Mouse (Mus musculus): ENCODE measurements around the gene Fkbp11. TPM values are rescaled to one million over a fixed set of nuclear protein-coding genes. Genes with fewer than 3 reads are reported as not detected.

Fkbp11 gene
- polyA plus RNA-seq, 1 experiment from 2014 or later: 17.1 TPM

GRCm38 (mm10) chr15:98707766-98708372, 20.1 kb downstream of the Fkbp11 start, which contains the start of gene Ccdc65:
Ccdc65 (plus strand) TSS chr15:98708207.
- H3K27me3 ChIP-seq (ENCODE audit: poor library complexity, severe bottlenecking): peaks cover 55% of the 10 kb centered on the region

DNA sequence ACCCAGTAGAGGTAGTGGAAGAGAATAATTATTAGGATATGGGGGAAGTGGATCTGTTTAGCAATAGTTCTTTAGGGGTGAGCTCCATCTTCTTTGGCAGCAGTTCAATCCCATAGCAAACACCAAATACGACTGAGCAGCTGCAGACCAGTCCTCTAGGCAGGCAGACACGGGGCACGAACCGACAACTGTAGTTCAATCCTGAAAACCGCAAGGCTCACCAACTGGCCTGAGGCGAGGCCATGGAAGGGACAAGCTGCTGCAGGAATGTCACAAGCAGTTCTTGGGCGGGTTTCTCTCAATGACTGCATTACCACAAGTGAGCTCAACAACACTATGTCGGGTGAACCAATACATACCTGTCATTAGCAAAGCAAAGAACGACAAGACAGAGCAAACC, 23.7 kb downstream of the Fkbp11 start:
- Histone ChIP-seq H3K36me3 (replicated peaks) (no peaks in the 10 kb centered on the region), H3K9me3 (no peaks in the 10 kb centered on the region), H3K27ac (no peak overlapping the region), H3K27me3 (ENCODE audit: poor library complexity, severe bottlenecking) (peaks cover 77% of the 10 kb centered on the region), H3K4me1 (peaks cover 12% of the 10 kb centered on the region), H3K4me3 (no peak overlapping the region)
- no peak for DNase-seq (ENCODE audit: extremely low spot score, low spot score)
- WGBS: 75% methylated on average over 9 of the region's 9 CpGs

More at GRCm38 (mm10) chr15:98707766-98708372, 20.1 kb downstream of the Fkbp11 start, which contains the start of gene Ccdc65:
- no peaks in the 10 kb centered on the region for H3K9me3 ChIP-seq
- H3K36me3 ChIP-seq (replicated peaks): no peaks in the 10 kb centered on the region
- DNase-seq (ENCODE audit: extremely low spot score, low spot score): peak; percentile 65
- H3K27ac ChIP-seq: 0 out of 2 replicates have a peak within 1 kb of the TSS, but pooled peaks have one; percentile 30
- H3K4me3 ChIP-seq: peak within 1 kb of the TSS; percentile 48
- peaks cover 6% of the 10 kb centered on the region for H3K4me1 ChIP-seq
- WGBS: 20% methylated on average over 16 of the region's 16 CpGs

GRCm38 (mm10) chr15:98699190-98700105, 28.6 kb downstream of the Fkbp11 start:
- Histone ChIP-seq H3K36me3 (replicated peaks) (no peaks in the 10 kb centered on the region), H3K4me1 (peaks cover 9% of the 10 kb centered on the region), H3K27me3 (ENCODE audit: poor library complexity, severe bottlenecking) (peaks cover 57% of the 10 kb centered on the region), H3K4me3 (peak overlapping the region; percentile 50), H3K27ac (peak overlapping the region; percentile 58), H3K9me3 (no peaks in the 10 kb centered on the region)
- DNase-seq (ENCODE audit: extremely low spot score, low spot score): peak; percentile 87
- 6% methylated on average over 40 of the region's 40 CpGs for WGBS

GRCm38 (mm10) chr15:98696216-98696615, 31.8 kb downstream of the Fkbp11 start:
- H3K9me3 ChIP-seq: no peaks in the 10 kb centered on the region
- H3K27ac ChIP-seq: no peak overlapping the region
- no peak for DNase-seq (ENCODE audit: extremely low spot score, low spot score)
- peaks cover 25% of the 10 kb centered on the region for H3K27me3 ChIP-seq (ENCODE audit: poor library complexity, severe bottlenecking)
- peaks cover 26% of the 10 kb centered on the region for H3K4me1 ChIP-seq
- no peak overlapping the region for H3K4me3 ChIP-seq
- WGBS: 59% methylated on average over 8 of the region's 8 CpGs
- H3K36me3 ChIP-seq (replicated peaks): no peaks in the 10 kb centered on the region

- Histone ChIP-seq H3K9me3 (no peaks in the 10 kb centered on the region), H3K36me3 (replicated peaks) (no peaks in the 10 kb centered on the region), H3K4me3 (no peak overlapping the region), H3K27me3 (ENCODE audit: poor library complexity, severe bottlenecking) (peaks cover 20% of the 10 kb centered on the region), H3K4me1 (peaks cover 31% of the 10 kb centered on the region), H3K27ac (no peak overlapping the region)
- 73% methylated on average over 9 of the region's 9 CpGs for WGBS
- no peak for DNase-seq (ENCODE audit: extremely low spot score, low spot score)
Observed at GRCm38 (mm10) chr15:98695726-98696125, 32.3 kb downstream of the Fkbp11 start.

DNA sequence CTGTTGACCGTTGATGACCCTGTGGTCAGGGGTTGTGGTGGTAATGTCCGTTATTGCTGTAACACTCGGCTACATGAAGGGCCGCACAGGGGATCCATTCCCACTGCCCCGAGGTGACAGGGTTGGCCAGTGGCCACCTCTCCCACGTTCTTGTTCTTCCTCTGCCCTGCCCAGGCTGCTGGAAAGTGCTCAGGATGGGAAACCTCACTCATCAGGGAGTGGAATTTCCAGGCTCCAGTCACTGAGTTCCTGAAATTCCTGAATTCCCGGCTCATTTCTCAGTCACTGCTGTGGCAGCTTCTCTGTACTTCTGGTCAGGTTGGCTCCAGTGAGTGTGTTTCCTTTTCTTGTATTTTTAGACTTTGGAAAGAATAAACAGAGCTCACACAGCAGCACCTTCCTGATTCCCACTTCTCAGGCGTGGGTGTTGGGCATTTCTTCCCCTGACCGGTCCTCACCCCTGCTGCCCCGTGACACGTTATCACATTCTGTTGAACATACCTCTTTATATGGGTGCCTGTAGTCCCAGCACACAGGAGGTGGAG, 35.8 kb downstream of the Fkbp11 start:
- H3K36me3 ChIP-seq (replicated peaks): no peaks in the 10 kb centered on the region
- H3K4me3 ChIP-seq: 0 out of 2 replicates have a peak overlapping the region, but pooled peaks have one; percentile 10
- H3K4me1 ChIP-seq: peaks cover 47% of the 10 kb centered on the region
- peak overlapping the region; percentile 80 for H3K27ac ChIP-seq
- H3K9me3 ChIP-seq: no peaks in the 10 kb centered on the region
- DNase-seq (ENCODE audit: extremely low spot score, low spot score): no peak
- WGBS: 58% methylated on average over 11 of the region's 11 CpGs
- H3K27me3 ChIP-seq (ENCODE audit: poor library complexity, severe bottlenecking): no peaks in the 10 kb centered on the region

- peaks cover 47% of the 10 kb centered on the region for H3K4me1 ChIP-seq
- no peaks in the 10 kb centered on the region for H3K27me3 ChIP-seq (ENCODE audit: poor library complexity, severe bottlenecking)
- peak overlapping the region; percentile 32; the same call in 1 of the 2 replicates for H3K4me3 ChIP-seq
- no peaks in the 10 kb centered on the region for H3K9me3 ChIP-seq
- WGBS: 11% methylated on average over 7 of the region's 7 CpGs
- H3K36me3 ChIP-seq (replicated peaks): no peaks in the 10 kb centered on the region
- H3K27ac ChIP-seq: peak overlapping the region; percentile 80
- peak; percentile 57 for DNase-seq (ENCODE audit: extremely low spot score, low spot score)
Observed at GRCm38 (mm10) chr15:98691486-98692147, 36.4 kb downstream of the Fkbp11 start.

GRCm38 (mm10) chr15:98689682-98690081, 38.3 kb downstream of the Fkbp11 start:
- Histone ChIP-seq H3K4me3 (no peak overlapping the region), H3K4me1 (peaks cover 47% of the 10 kb centered on the region), H3K9me3 (no peaks in the 10 kb centered on the region), H3K27me3 (ENCODE audit: poor library complexity, severe bottlenecking) (no peaks in the 10 kb centered on the region), H3K27ac (0 out of 2 replicates have a peak overlapping the region, but pooled peaks have one; percentile 48), H3K36me3 (replicated peaks) (no peaks in the 10 kb centered on the region)
- WGBS: 84% methylated on average over 2 of the region's 2 CpGs
- no peak for DNase-seq (ENCODE audit: extremely low spot score, low spot score)

- H3K27ac ChIP-seq: no peak overlapping the region
- no peak for DNase-seq (ENCODE audit: extremely low spot score, low spot score)
- H3K4me1 ChIP-seq: peaks cover 28% of the 10 kb centered on the region
- 68% methylated on average over 3 of the region's 3 CpGs for WGBS
- no peaks in the 10 kb centered on the region for H3K9me3 ChIP-seq
- no peaks in the 10 kb centered on the region for H3K36me3 ChIP-seq (replicated peaks)
- H3K27me3 ChIP-seq (ENCODE audit: poor library complexity, severe bottlenecking): peaks cover 13% of the 10 kb centered on the region; the same call in 1 of the 2 replicates
- no peak overlapping the region for H3K4me3 ChIP-seq
Observed at GRCm38 (mm10) chr15:98685926-98686325, 42.1 kb downstream of the Fkbp11 start.

DNA sequence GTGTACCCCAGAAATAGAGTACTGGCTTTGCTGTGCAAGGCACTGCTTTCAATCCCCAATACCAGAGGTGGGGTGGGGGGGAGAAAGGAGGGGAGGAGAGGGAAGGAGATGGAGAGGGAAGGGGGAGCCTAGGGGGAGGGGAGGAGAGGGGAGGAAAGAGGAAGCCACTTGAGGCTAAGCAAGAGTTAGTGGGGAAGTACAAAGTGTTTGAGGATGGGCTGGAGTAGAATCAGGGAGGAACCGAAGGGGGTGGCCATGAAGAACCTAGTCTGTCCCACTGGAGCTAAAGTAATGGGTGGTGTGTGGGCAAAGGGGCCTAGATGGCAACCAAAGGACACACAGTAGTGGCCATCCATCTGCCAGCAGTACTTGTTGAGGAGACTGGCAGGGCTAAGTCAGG, 44.3 kb downstream of the Fkbp11 start:
- H3K27ac ChIP-seq: no peak overlapping the region
- no peak for DNase-seq (ENCODE audit: extremely low spot score, low spot score)
- H3K4me3 ChIP-seq: no peak overlapping the region
- peaks cover 28% of the 10 kb centered on the region for H3K27me3 ChIP-seq (ENCODE audit: poor library complexity, severe bottlenecking)
- no peaks in the 10 kb centered on the region for H3K9me3 ChIP-seq
- H3K4me1 ChIP-seq: peaks cover 7% of the 10 kb centered on the region
- WGBS: 95% methylated on average over 1 of the region's 1 CpGs
- no peaks in the 10 kb centered on the region for H3K36me3 ChIP-seq (replicated peaks)

DNA sequence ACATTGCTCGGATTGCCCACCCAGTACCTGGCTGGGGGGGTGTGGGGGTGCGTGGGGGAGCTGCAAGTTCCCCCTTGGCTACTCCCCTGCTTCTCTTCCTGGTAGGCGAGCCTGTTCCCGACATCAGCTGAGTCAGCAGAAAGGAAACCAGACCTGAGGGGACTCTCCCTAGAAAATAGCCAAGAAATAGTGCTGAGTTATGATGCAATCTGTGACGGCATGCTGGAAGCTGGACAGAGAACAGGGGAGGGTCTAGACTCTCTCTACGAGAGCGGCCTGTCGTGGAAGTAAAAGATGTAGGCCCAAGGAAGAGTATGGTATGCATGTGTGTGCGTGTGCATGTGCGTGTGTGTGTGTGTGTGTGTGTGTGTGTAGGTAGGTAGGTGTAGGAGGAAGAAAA, 44.8 kb downstream of the Fkbp11 start:
- H3K36me3 ChIP-seq (replicated peaks): no peaks in the 10 kb centered on the region
- DNase-seq (ENCODE audit: extremely low spot score, low spot score): no peak
- H3K4me1 ChIP-seq: peaks cover 4% of the 10 kb centered on the region
- H3K9me3 ChIP-seq: no peaks in the 10 kb centered on the region
- peaks cover 33% of the 10 kb centered on the region for H3K27me3 ChIP-seq (ENCODE audit: poor library complexity, severe bottlenecking)
- no peak overlapping the region for H3K4me3 ChIP-seq
- 84% methylated on average over 10 of the region's 10 CpGs for WGBS
- no peak overlapping the region for H3K27ac ChIP-seq

DNA sequence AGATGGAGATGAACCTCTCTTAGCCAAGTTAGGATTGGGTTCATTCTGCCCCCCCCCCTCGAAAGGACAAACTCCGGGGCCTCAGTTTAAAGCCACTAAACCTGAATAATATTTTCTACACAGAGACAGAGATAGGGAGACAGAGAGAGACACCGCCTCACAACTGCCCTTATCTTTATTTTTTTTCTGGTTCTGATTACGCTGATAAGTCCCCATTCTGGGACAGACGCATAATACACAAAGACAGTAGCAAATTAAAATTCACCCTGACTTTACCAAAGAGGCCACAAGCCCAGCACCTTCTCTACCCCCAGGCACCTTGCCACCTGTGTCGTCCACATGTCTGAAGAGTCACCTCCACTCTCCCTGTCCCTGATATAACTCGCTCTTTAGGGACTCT, 46.4 kb downstream of the Fkbp11 start:
- Histone ChIP-seq H3K4me1 (peaks cover 17% of the 10 kb centered on the region), H3K36me3 (replicated peaks) (no peaks in the 10 kb centered on the region), H3K4me3 (no peak overlapping the region), H3K27ac (no peak overlapping the region), H3K27me3 (ENCODE audit: poor library complexity, severe bottlenecking) (peaks cover 46% of the 10 kb centered on the region), H3K9me3 (no peaks in the 10 kb centered on the region)
- WGBS: 88% methylated on average over 7 of the region's 7 CpGs
- no peak for DNase-seq (ENCODE audit: extremely low spot score, low spot score)

Measured in forebrain, embryonic 10.5 days (tissue).